Mouse (Mus musculus) liver, embryonic 11.5 days (tissue): ENCODE measurements around the gene Glra3. TPM values are rescaled to one million over a fixed set of nuclear protein-coding genes. Genes with fewer than 3 reads are reported as not detected.
A peak's percentile ranks its signal among the peaks of the same experiment; 100 is the strongest.

Source experiments
- ATAC-seq: fragments of 200-750 bp; cut with Nextera tagmentation; replicated peaks from 2 replicates; pipeline ENCODE4 v1.8.0; 2017; ENCODE audit warnings: moderate number of reproducible peaks, mild to moderate bottlenecking, moderate TSS enrichment, moderate library complexity; ENCODE audit not compliant: low FRiP score
- DNase-seq: peaks from one replicate; pipeline ENCODE4 v3.0.0-alpha.2; 2017; ENCODE audit warnings: low spot score
- H3K27ac ChIP-seq: fragments of 300-500 bp; sonication (generic); 2 replicates; pipeline ENCODE4 v1.5.1; 2014; ENCODE audit warnings: mild to moderate bottlenecking, low read depth, low read length, control low read depth
- H3K27me3 ChIP-seq: fragments of 300-500 bp; sonication (generic); replicated peaks from 2 replicates; pipeline ENCODE4 v1.6.1; 2014; ENCODE audit warnings: low read length, mixed read lengths; ENCODE audit not compliant: control insufficient read depth, insufficient read depth
- H3K36me3 ChIP-seq: fragments of 300-500 bp; sonication (generic); 2 replicates; pipeline ENCODE4 v1.6.1; 2014; ENCODE audit warnings: mild to moderate bottlenecking, low read length, moderate library complexity, mixed read lengths; ENCODE audit not compliant: control insufficient read depth, insufficient read depth
- H3K4me1 ChIP-seq: fragments of 300-500 bp; sonication (generic); replicated peaks from 2 replicates; pipeline ENCODE4 v1.6.1; 2014; ENCODE audit warnings: low read length, mixed read lengths; ENCODE audit not compliant: control insufficient read depth, insufficient read depth
- H3K4me2 ChIP-seq: fragments of 300-500 bp; sonication (generic); 2 replicates; pipeline ENCODE4 v1.6.1; 2014; ENCODE audit warnings: mild to moderate bottlenecking, control low read depth, moderate library complexity
- H3K4me3 ChIP-seq: fragments of 300-500 bp; sonication (generic); 2 replicates; pipeline ENCODE4 v1.5.1; 2014; ENCODE audit warnings: low read depth, low read length, control low read depth
- H3K9ac ChIP-seq: fragments of 300-500 bp; sonication (generic); 2 replicates; pipeline ENCODE4 v1.6.1; 2014; ENCODE audit warnings: low read depth, low read length, control low read depth
- H3K9me3 ChIP-seq: fragments of 300-500 bp; sonication (generic); 2 replicates; pipeline ENCODE4 v1.6.1; 2016; ENCODE audit warnings: low read length, inconsistent platforms, mixed read lengths; ENCODE audit not compliant: control insufficient read depth
- WGBS: fragments of 180-500 bp; shearing (Covaris S2); extraction: QIAGEN DNeasy Blood & Tissue Kit; methylation state at CpG from one replicate; pipeline ENCODE4 v1.1.7; 2014; 5-methylcytosine and 5-hydroxymethylcytosine counted together
- polyA plus RNA-seq: library from polyadenylated mRNA; unstranded; fragments of >200 nt; fragmentation: Nextera tagmentation; extraction: Ambion mirVana; gene quantifications from 2 replicates; pipeline ENCODE4 v1.2.1, GENCODE M21; 2014

The Glra3 gene
- not detected in 2 replicates for polyA plus RNA-seq

DNA sequence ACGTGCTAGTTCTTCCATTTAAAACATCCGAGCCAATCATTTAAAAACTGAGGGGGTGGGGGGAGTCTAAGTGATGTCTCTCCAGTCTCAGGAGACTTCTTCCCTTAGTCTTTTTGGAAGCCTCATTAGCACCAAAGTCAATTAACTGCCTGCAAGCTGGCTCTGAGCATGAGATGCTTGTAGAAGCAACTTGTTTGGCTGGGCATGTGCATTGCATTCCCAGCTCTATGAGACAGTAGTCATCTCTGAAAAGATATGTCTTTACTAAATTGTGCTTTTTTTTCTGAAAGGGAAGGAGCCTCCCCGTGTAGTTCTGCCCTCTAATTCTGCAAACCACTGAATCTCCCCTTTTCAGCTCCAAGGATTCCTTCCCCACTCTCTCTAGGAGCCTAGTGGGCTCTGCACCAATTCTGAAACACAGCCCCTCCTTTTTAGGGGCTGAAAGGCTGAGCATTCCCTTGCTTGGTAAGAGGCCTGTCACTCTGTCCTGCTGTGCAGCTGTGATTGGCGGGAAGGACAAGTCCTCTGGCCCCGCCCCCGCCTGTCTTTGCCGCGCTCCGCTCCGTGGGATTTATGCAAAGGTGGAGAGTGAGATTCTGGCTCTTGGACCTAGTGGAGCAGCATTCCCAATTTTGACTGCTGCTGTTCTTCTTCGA, at the start of gene Glra3:
Gene Glra3 (plus strand): TSS at position 591 of the 656 bp plus-strand sequence.
- no peak within 1 kb of the TSS for H3K27ac ChIP-seq
- 16% methylated on average over 11 of the region's 11 CpGs for WGBS
- no peaks in the 10 kb centered on the region for H3K27me3 ChIP-seq
- H3K9me3 ChIP-seq = no peaks in the 10 kb centered on the region
- no peaks in the 10 kb centered on the region for H3K4me1 ChIP-seq
- no peaks in the 10 kb centered on the region for H3K36me3 ChIP-seq
- DNase-seq = no peak
- peak within 1 kb of the TSS; percentile 39 for H3K4me2 ChIP-seq
- no peak within 1 kb of the TSS for H3K4me3 ChIP-seq
- no peak within 1 kb of the TSS for H3K9ac ChIP-seq
- no peak for ATAC-seq

DNA sequence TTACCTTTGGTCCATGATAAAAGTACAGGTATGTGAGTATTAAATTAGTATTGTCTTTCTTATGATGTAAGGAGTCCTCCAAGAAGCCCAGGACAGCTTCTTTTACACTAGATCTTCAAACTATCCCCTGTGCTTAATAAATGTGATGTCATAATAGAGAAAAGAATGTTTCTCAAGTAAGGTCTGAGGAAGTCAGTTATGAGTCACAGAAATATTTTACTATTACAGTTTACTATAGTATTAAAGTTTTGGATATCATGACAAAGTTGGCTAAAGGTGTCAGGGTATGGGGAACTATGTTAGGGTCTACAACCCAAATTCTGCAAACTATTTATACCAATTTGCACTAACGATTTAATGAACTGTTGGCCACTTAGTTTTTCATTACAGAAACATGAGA, 33.4 kb upstream of the Glra3 start, which contains the start of gene Adam29:
Gene Adam29 (minus strand): TSS at position 101 of the 400 bp plus-strand sequence.
- H3K4me2 ChIP-seq = no peak within 1 kb of the TSS
- no peak for DNase-seq
- H3K36me3 ChIP-seq = no peaks in the 10 kb centered on the region
- H3K9me3 ChIP-seq = no peaks in the 10 kb centered on the region
- no peaks in the 10 kb centered on the region for H3K4me1 ChIP-seq
- no peak within 1 kb of the TSS for H3K27ac ChIP-seq
- no peak within 1 kb of the TSS for H3K9ac ChIP-seq
- WGBS = 73% methylated on average over 1 of the region's 1 CpGs
- H3K27me3 ChIP-seq = no peaks in the 10 kb centered on the region
- no peak within 1 kb of the TSS for H3K4me3 ChIP-seq
- no peak for ATAC-seq

- Histone ChIP-seq H3K36me3 (no peaks in the 10 kb centered on the region), H3K4me1 (no peaks in the 10 kb centered on the region), H3K27ac (no peak overlapping the region), H3K9ac (no peak overlapping the region), H3K27me3 (no peaks in the 10 kb centered on the region), H3K9me3 (no peaks in the 10 kb centered on the region), H3K4me3 (no peak overlapping the region), H3K4me2 (peak overlapping the region; percentile 39)
- WGBS = 2% methylated on average over 8 of the region's 8 CpGs
- DNase-seq = peak; percentile 34
- no peak; the same call in 1 of the 2 replicates for ATAC-seq
These were observed 243 bp downstream of the Glra3 start for GRCm38 (mm10) chr8:55940526-55940880.

DNA sequence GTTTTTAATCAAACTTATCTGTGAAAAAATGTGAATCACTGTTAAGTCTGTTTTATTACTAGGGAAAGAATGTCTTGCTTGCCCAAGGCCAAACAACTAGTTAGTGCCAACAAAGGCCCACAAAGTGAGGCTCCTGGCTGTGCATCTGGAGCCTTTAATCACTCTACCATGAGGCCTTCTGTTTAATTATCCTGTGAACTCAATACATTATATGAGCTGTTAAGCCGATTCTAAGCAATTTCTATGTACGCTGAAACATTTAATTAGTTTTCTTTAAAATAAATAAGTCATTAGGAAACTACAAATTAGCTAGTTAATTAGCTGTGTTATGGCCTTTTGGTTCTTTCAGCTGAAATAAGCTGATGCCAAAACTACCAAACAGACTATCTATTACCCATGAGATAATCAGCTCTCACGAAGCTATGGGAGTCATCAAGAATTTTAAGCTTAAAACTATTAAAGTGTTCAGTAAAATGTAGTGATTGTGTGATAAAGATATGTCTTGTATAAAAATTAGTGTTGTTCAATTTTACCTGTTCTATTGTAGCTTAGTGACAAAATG, 24.6 kb downstream of the Glra3 start:
- H3K4me1 ChIP-seq = no peaks in the 10 kb centered on the region
- H3K4me2 ChIP-seq = no peak overlapping the region
- H3K36me3 ChIP-seq = no peaks in the 10 kb centered on the region
- ATAC-seq (no peak), DNase-seq (no peak)
- H3K9ac ChIP-seq = no peak overlapping the region
- H3K27ac ChIP-seq = no peak overlapping the region
- H3K9me3 ChIP-seq = no peaks in the 10 kb centered on the region
- no peaks in the 10 kb centered on the region for H3K27me3 ChIP-seq
- 85% methylated on average over 3 of the region's 3 CpGs for WGBS
- no peak overlapping the region for H3K4me3 ChIP-seq

DNA sequence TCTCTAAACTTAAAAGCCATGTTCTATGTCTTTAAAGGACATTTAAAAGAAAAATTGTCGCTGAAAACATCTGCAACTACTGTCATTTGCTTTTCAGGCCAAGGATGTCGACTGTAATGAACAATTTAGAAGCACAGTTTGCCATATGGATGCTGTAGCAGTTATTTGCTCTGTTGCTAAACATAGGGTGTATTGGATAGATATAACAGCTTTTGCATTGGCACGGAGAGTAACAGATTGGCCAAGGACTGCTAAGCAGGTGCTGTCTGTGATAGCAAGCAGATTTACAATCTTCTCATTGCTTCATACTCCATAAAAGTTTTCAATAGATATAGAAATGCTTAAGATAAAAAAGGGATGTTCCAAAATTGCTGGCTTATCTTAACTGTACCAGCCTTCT, 57.6 kb downstream of the Glra3 start:
- DNase-seq (no peak), ATAC-seq (no peak)
- no peak overlapping the region for H3K4me3 ChIP-seq
- H3K4me1 ChIP-seq = no peaks in the 10 kb centered on the region
- no peaks in the 10 kb centered on the region for H3K27me3 ChIP-seq
- H3K9ac ChIP-seq = no peak overlapping the region
- no peaks in the 10 kb centered on the region for H3K9me3 ChIP-seq
- H3K4me2 ChIP-seq = no peak overlapping the region
- no peak overlapping the region for H3K27ac ChIP-seq
- WGBS = 58% methylated on average over 3 of the region's 3 CpGs
- no peaks in the 10 kb centered on the region for H3K36me3 ChIP-seq

DNA sequence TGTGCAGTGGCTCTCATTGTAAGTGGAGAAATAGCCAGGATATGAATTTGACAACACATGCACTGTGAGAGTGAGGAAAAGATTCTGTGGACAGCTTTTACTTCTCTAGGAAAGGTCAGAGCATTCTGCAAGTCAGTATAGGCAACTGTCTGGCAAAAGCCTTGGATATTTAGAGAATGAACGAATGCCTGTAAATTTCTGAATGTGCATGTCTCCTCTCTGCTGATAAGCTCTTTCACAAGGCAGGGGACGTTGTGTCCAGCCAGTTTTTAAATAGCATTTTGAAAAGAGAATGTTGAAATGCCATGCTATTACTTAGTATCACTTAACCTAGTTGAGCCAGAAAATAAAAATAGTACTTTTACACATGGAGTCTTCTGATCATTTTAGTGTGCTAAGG, 114.1 kb downstream of the Glra3 start:
- Histone ChIP-seq H3K9ac (no peak overlapping the region), H3K4me3 (no peak overlapping the region), H3K36me3 (no peaks in the 10 kb centered on the region), H3K4me2 (no peak overlapping the region), H3K27me3 (no peaks in the 10 kb centered on the region), H3K9me3 (no peaks in the 10 kb centered on the region), H3K4me1 (no peaks in the 10 kb centered on the region), H3K27ac (no peak overlapping the region)
- WGBS = 49% methylated on average over 2 of the region's 2 CpGs
- DNase-seq (no peak), ATAC-seq (no peak)

DNA sequence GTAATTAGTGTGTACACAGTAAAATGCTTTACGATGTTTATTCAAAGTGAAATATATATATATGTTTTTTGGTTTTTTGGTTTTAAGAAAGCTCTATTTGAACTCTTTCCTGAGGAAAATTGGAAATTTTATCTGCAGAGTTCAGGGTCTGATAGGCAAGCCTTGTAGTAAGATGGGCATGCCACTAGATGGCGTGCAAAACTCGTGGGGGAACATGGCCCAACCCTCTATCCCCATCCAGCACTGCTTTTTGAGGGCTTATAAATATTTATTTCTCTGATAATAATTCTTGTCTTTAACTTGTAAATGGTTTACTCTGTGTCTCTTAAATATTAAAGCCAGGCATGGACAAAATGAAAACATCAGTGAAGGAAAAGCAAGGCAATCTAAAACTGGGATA, 122.8 kb downstream of the Glra3 start:
- H3K9ac ChIP-seq = no peak overlapping the region
- no peak overlapping the region for H3K4me3 ChIP-seq
- no peak overlapping the region for H3K27ac ChIP-seq
- no peak for DNase-seq
- WGBS = 17% methylated on average over 3 of the region's 3 CpGs
- no peaks in the 10 kb centered on the region for H3K27me3 ChIP-seq
- H3K9me3 ChIP-seq = no peaks in the 10 kb centered on the region
- H3K36me3 ChIP-seq = no peaks in the 10 kb centered on the region
- no peak overlapping the region for H3K4me2 ChIP-seq
- ATAC-seq = no peak
- no peaks in the 10 kb centered on the region for H3K4me1 ChIP-seq

GRCm38 (mm10) chr8:56070486-56071254, 130.4 kb downstream of the Glra3 start:
- H3K4me3 ChIP-seq = no peak overlapping the region
- ATAC-seq (no peak), DNase-seq (no peak)
- H3K4me1 ChIP-seq = no peaks in the 10 kb centered on the region
- H3K4me2 ChIP-seq = no peak overlapping the region
- H3K9me3 ChIP-seq = no peaks in the 10 kb centered on the region
- 53% methylated on average over 2 of the region's 2 CpGs for WGBS
- no peaks in the 10 kb centered on the region for H3K27me3 ChIP-seq
- no peak overlapping the region for H3K27ac ChIP-seq
- no peak overlapping the region for H3K9ac ChIP-seq
- H3K36me3 ChIP-seq = no peaks in the 10 kb centered on the region
